Mouse (Mus musculus): Measurements from ENCODE around the gene Myo9b.

DNA sequence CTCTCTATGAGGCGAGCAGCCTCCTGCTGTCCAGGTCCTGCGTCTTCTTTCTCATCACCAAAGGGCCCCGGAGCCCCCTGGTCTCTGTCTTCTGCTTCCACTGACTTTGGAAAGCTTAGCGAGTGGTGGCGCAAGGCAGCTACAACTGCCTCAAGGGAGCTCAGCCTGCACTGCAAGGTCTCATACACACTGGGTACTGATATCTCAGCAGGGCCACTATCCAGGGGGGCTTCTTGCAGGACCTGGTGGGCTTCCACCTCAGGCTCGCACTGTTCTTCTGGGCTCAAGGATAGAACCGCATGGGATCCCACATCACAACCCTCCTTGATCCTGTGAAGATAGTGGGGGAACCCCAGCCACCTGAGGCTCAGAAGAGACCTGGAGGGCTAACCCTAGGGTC lies 122.0 kb downstream of the Myo9b start:
- TF ChIP-seq POLR2A (IDR thresholded peaks at IDR 0.05; ENCODE audit: control insufficient read depth, low read depth, low read length), result no peak
- TF ChIP-seq CTCF (IDR thresholded peaks at IDR 0.05; ENCODE audit: control insufficient read depth, insufficient read depth, insufficient replicate concordance, low read depth, low read length), result no peak
